Mouse (Mus musculus) lung, postnatal 36 days (tissue): ENCODE data around the gene Dyrk1b.
"Not testable (repeated sequence)": the region's sequence is repeated elsewhere in the genome, so short reads cannot be mapped to it uniquely, and the experiment has no call there.

Source experiments
- DNase-seq: peaks from one replicate; pipeline ENCODE4 v3.0.0; 2022; ENCODE audit warnings: mixed read lengths

Gene Dyrk1b

DNA sequence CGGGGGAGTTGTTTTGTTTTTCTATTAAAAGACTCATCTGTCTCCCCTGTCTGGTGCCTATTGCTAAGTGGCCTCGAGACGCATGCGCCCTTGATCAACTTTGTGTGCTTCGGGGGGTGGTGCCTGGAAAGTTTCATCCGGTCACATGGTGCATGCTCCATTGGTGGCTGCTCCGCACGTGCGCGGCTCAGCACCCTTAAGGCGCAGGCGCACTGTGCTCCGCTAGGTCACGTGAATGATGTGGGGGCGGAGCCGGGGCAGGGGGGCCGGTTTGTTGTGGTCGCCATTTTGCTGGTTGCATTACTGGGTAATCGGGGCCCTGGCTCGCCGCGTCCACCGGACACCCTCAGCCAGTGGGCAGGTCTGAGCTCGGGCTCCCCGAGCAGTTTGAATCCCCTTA is at the start of gene Dyrk1b:
TSS of gene Dyrk1b (plus strand) at position 242 of the 400 bp plus-strand sequence.
- peak; percentile 99 for DNase-seq

DNA sequence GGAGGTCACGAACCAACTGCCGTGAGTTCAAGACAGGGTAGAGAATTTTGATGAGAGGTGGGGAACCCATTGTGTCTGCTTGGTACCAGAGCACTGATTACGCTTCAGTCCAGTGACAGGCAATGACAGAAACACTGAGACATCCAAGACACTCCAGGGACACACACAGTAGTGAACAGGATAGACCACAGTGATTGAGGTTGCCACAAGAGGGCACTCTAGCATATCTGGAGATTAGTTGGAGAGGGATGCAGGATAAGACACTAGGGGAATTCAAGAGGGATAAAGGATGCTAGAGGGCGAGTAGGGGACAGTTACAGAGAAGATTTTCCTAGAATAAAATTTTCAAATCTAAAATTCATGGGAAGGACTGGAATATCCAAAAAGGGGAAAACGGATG is 41.7 kb upstream of the Dyrk1b start:
- DNase-seq = peak; percentile 48

DNA sequence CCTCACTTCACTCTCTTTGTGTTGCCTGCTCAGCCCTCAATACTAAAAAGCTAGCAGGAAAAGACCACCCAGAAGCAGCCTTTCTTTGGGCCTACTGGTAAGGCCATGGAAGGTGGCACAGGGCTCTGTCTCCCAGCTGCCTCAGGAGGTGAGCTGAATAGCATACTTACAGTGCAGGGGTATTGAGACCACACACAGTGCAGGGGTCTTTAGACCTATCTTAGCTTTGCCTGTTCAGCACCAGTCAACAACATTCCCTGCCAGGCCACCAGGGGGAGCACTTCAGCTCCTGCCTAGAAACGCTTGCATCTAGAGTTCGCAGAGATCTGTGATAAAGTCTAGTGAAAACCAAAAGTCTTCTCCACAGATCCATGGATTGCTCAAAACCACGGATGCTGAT is 31.0 kb upstream of the Dyrk1b start:
- DNase-seq = peak; percentile 73

DNA sequence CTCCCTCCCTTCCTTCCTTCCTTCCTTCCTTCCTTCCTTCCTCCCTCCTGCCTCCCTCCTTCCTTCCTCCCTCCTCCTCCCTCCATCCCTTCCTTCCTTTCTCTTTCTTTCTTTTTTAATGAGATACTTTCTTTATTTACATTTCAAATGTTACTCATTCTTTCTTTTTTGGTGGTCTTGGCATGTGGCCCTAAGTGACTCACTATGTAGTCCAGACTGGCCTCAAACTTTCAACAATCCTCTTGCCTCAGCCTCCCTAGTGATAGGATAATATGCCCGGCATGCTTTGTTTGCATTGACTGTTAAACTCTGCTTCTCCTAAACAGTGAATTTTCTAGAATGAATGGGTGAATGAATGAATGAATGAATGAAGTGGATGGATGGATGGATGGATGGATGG is 29.4 kb upstream of the Dyrk1b start:
- DNase-seq = no peak

DNA sequence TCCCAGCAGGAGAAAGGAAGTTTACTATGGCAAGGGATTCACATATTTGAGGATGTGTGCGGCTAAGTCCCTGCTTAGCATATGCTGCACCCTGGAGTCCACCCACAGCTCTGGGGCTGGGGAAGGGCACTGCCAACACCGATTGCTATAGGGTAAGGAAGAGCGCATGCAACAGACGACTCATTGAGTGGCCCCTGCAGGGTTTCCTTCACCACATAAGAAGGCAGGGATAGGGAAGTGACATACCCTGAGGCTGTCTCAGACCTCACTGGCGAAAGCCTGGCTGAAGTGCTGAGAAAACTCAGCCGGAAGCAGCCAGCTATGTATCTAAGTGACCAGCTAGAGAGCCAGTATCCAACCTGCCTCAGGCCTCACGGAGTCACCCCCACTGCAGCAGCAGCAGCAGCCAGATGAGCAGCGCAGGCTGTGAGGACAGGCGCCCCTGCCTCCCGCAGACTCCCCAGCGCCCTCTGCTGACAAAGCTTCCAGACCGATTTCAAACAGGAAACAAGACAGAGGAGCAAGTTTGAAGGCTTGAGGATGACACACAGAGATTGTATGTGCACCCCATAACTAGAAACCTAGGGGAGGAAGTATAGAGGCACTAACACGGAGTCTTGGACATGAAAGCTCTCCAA is 27.6 kb upstream of the Dyrk1b start:
- peak; percentile 32 for DNase-seq

DNA sequence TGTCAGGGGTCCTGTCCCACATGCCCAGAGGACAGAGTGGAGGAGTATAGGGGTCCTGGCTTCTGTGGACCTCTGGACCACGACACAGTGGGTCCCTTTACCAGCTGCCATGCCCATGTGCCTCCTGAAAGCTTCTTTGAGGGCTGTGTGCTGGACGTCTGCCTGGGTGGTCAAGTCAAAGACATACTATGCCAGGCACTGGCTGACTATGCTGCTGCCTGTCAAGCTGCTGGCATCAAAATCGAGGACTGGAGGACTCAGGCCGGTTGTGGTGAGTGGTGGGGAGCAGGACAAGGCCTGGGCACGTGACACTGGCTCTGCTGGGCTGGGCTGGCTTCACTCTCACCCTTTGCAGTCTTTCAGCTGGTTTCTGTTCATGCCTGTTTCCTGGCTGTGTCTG is 25.7 kb upstream of the Dyrk1b start:
- DNase-seq = not testable (repeated sequence)

DNA sequence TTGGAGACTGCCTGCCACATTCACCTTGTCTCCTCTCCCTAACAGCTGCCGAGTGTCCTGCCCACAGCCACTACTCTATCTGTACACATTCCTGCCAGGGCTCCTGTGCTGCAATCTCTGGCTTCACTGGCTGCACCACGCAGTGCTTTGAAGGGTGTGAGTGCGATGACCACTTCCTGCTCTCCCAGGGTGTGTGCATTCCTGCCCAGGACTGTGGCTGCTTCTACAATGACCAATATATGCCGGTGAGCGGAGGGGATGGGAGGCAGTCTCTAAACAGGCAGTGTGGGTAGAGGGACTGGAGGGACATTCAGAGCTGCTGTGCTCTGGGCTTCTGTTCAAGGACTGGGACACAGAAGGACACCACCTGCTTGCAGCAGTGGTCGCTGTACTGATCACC is 20.0 kb upstream of the Dyrk1b start:
- no peak for DNase-seq

DNA sequence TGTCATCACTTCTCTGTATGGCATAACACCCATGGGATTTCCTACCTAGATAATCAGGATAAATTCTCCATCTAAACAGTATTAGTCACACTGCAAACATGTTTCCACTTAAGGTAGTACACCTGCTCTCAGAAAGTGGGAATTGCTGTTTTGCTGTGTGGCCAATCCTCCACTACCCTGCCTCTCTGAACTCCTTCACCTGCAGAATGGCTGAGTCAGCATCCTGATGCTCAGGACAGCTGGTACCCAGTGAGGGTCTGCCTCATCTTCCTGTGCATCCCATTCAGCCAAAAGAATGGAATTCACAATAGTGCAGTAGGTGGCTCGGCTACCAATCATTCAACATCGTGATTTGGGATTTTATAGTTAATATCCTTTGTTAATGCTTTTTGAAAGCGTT is 19.4 kb upstream of the Dyrk1b start:
- no peak for DNase-seq

DNA sequence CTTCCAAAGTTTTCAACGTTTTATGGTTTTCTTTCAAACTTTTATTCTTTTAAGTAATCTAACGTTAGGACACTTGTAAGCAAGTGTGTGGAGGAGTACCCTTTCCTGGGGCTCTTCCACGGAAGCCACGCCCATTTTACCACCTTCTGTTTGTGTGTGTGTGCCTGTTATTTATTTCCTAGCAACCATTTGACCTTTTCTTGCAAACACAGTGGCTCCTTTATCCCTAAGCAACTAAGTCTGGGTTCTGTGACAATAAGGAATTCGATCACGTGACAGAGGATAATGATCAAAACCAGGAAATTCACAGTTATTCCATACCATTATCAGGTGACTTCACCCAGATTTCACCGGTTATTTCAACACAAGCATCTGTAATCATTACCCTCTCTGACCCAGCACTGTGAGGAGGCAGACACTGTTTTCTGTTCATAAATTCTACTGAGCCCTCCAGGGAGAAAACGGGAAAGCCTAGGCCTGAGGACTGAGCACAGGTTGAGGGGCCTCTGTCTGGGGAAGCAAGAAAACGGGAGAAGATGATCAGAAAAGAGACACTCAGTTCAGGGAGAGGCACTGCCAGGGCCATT is 18.0 kb upstream of the Dyrk1b start:
- no peak for DNase-seq

DNA sequence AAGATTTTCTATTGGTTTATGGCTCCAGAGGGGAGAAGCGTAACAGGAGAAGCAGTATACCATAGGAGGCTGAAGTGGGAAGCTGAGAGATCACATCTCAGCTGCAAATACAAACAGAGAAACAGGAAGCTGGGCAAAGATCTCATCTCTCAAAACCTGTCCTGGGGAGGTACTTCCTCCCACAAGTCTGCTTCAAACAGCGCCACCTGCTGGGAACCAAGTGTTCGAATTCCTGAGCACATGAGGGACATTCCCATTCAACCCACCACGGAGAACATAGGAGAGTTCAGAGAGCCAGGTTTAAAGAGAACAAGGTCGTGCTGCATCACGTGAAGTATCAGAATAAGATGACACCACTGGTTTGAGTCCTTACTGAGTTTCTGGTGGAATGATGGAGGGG is 13.9 kb upstream of the Dyrk1b start:
- DNase-seq = no peak

DNA sequence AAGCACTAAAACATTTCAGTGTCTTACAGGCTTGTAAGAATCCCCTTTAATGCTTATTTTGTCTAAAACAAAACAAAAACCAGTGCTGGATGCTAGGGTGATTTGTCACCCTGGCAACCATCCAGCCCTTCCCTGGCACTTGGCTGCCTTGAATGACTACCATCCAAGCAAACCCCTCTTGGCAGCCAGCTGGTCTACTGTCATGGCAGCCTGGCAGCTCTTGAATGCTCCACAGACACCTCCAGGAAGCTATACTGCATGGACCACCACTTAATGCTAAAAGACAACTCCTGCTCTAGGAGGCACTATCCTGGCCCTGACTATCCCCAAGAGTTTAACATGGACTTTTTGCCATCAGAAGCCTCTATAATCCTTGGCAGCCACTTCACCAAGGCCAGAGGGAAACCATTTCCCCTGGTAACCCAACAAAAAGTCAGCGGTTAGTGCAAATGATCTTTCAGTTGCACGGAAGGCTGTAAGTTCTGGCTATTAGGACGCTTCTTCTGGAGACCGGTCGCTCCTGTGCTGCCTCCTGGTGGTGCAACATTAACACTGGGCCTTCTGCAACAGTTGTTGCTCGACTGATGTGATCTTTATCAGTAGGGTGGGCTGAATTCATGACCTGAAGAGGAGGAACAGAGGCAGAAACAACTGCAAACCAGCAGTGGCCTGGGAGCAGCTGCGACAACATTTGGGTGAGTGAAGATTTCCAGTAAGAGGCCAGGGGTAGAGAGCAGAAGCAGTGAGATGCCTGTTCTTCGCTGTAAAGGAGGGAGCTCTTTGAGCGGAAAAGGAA is 10.8 kb upstream of the Dyrk1b start:
- DNase-seq = peak; percentile 86

DNA sequence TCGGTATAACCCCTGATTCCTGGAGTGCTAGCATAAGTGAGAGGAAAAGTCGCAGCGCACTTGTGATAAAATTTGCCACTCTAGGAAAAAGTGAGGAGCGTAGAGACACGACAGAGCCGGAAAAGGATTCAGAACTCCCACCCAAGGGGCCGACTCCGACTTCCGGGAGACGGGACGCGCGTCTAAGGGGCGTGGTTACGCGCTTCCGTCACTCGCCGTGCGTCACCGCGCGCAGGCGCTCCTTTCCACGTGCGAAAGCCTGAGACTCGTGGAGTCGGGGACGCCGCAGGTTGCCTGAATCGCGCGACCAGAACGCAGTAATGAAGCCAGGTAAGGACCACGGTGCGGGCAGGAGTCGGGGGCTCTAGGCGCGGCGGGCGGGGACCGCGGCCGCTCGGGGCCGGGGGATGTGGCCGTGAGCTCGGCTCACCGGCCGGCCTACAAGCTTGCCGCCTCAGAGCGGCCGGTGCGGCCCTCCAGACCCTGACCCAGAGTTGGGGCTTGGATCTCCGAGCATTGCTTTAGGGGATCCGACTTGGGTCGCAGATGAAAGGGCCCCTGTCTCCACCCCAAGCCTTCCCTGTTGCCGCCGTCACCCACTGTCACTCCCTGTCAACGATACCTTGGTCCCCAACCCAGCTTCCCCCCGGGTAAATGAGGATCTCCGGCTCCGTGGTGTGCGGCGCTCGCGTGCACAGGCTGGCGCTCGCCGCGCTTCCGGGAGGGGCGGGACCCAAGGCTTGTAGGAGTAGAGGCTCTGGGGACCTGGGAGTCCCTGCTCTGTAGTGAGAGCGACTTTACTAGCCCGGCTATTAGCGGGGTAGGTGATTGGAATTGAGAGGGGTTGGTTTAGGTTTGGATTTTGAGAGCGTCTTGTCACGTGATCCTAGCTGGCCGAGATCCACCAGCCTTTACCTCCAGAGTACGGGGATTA is 9.5 kb upstream of the Dyrk1b start, which contains the start of gene Fbl:
TSS of gene Fbl (plus strand) at position 222 of the 934 bp plus-strand sequence.
- DNase-seq = peak; percentile 93

DNA sequence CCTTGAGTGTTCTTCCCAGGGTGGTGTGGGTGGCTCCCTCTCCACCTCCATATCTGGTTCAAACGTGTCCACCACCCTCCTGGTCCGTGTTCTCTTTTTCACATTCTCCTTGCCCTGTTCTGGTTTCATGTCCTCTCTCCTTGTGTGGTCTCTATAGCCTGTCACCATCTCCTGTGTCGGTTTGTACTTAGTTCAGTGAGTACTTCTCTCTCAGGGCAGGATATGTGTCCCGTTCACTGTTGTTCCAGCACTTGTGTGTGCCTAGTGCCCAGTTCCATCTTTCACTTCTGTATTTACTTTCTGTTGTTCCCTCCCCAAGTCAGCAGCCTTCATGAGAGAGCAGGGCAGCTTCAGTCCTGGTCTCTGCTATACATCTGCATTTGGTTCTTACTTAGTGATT is 3.9 kb upstream of the Dyrk1b start:
- no peak for DNase-seq

DNA sequence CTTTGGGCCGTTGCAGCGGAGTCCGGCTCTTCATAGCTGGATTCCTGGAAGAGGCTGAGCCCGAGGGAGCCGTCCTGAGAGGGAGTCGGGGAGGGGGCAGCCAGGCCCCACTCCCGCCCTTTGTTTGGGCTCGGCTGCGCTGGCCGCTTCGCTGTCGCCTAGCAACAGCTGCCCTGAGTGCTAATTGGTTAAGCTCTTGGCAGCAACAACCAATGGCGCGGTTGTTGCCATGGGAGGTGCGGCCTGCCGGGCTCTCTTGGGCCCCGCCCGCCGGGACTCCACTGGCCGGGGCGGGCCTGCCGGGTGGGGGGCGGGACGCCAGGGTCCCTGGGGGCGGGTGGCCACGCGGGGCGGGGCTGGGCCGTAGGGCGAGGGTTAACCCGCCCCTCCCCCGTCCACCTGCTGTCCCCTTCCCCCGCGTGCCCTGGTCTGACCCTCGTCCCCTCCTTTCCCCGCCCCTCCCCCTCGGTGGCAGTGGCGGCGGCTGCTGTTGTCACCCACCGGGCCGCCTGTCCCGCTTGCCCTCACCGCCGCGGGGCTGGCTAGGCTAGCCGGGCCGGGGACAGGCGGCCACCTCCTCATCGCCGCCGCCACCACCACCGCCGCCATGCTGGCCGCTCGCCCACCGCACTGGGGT is 590 bp downstream of the Dyrk1b start:
- peak; percentile 97 for DNase-seq

DNA sequence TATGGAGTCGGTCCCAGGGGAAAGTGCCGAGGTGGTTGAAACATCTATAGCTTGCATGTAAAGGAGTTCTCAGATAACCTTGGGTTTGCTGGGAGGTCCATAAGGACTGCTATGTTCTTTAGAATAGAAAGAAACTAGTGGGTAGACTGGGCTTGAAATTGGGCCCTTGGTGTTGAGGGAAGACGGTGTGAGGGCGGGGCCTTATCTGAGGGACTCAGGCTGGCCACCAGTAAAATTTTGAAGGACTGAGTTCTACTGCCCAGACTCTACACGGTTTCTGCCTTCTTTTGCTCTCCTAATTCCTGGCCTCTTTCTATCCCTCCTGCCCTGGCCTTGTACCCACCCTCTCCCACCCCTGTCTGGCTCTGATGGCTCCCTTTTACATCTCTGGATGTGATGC is 1.6 kb downstream of the Dyrk1b start:
- DNase-seq = no peak

DNA sequence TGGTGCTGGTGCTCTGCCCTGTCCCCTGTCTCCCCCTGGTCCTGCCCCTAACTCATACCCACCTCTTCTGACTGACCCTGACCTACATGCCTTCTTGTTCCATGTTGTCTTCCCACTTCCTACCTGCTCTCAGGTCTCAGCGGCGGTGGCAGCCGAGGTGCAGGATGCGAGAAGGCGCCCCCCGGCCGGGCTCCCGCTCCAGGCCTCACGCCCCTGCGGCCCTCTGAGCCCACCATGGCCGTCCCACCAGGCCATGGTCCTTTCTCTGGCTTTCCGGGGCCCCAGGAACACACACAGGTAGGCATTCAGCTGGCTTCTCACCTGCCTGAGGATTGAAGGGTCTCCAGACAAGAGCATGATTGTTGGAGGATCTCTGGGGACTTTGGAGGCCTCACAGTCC is 2.1 kb downstream of the Dyrk1b start:
- DNase-seq = no peak

DNA sequence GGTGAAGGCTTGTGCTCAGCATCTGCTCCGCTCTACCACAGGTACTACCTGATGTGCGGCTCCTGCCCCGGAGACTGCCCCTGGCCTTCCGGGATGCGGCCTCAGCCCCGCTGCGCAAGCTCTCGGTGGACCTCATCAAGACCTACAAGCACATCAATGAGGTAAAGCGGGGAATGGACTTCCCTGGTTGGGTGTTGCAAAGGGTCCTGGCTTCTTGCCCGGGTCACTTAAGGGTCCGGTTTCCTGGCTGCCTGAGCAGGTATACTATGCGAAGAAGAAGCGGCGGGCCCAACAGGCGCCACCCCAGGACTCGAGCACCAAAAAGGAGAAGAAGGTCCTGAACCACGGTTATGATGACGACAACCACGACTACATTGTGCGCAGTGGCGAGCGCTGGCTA is 3.1 kb downstream of the Dyrk1b start:
- DNase-seq = peak; percentile 26

DNA sequence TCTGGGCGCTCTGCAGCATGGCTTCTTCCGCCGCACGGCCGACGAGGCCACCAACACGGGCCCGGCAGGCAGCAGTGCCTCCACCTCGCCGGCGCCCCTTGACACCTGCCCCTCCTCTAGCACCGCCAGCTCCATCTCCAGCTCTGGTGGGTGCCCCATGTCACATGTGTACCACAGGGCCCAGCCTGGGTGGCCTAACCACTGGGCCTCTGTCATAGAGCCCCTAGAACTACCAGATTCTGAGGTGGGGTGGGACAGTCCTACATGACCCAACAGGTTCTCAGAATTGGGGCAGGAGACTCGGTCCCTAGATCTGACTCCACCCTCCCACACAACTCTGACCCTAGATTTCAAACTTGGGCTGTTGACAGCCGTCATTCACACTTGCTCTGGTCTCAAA is 6.6 kb downstream of the Dyrk1b start:
- DNase-seq = no peak

DNA sequence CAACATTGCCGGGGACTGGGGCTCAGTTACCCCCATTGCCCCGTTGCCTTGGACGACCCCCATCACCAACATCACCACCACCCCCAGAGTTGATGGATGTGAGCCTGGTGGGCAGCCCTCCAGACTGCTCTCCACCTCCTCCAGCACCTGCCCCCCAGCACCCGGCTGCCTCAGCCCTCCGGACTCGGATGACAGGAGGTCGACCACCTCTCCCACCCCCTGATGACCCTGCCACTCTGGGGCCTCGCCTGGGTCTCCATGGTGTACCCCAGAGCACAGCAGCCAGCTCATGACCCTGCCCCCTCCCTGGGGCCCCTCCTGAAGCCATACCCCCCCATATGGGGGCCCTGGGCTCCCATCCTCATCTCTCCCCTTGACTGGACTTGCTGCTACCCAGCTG is 7.4 kb downstream of the Dyrk1b start:
- DNase-seq = no peak

DNA sequence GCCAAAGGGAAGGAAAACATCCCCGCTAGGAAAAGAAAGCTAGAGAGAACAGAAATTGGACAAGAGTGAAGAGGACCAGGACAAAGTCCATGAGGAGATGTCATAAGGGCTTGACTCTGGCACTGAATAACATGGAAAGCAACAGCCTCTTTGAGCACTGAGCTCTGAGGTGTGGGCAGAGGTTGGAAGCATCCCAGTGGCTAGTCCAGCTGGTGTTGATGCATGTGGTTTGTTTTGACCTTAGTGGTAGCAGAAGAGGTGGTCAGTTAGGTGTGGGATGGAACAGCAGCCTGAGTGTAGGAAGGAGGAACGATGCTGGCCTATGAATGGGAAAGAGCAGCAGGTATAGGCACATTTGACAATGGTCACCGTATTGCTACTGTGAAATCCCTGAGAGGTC is 12.2 kb downstream of the Dyrk1b start:
- DNase-seq = no peak

DNA sequence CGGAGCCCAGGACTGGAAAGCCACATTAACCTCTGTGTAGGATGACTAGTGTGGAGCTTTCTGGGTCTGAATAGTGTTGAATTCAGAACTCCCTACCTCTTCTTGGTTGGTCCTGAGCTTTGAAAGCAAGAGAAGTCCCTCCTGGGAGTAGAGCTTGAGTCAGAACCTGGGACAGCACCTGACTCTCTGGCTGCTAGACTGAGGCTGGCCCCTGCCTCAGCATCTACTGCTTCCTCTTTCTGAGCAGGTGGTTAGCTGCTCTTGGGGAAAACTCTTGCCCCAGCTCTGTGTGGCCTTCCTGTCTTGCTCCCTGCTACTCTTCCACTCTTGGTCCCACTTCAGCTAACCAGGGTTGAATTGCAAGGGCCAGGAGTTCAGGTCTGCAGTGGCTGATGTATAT is 12.6 kb downstream of the Dyrk1b start:
- no peak for DNase-seq

DNA sequence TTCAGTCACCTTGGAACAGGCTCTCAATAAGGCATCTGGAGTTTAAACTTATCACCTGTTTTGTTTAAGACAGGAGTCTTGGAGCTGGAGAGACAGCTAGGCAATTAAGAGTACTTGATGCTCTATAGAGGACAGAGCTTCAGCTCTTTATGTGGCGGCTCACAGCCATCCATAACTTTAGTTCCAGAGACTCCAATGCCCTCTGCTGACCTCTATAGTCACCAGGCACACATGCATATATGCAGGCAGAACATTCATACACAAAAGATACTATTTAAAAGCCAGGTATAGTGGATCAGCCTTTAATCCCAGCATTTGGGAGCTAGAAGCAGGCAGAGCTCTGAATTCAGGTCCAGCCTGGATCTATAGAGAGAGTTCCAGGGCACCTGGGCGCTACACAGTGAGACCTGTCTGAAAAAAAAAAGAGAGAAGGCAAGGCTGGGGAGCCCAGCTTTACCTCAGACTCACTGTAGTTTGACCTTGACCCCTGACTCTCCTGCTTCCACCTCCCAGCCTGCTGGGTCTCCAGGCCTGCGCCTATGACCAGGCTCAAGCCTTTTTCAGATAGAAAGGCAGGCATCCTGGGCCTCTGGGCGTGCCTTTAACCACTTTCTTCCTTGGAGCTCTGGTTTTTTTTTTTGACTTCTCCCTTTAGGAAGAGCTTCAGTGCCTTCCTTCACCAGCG is 16.3 kb downstream of the Dyrk1b start:
- DNase-seq = no peak
